Mouse (Mus musculus): Measurements from ENCODE around the gene Cd300lg. TPM values are rescaled to one million over a fixed set of nuclear protein-coding genes. Genes with fewer than 3 reads are reported as not detected.

Gene Cd300lg
- polyA plus RNA-seq, 1 experiment, result 18.3 TPM

GRCm38 (mm10) chr11:102051954-102052353 is 10.6 kb downstream of the Cd300lg start:
- 91% methylated on average over 4 of the region's 4 CpGs for WGBS
- H3K4me1 ChIP-seq (replicated peaks; ENCODE audit: control insufficient read depth, insufficient read depth, low read length), result no peaks in the 10 kb centered on the region
- TF ChIP-seq CTCF (IDR thresholded peaks at IDR 0.05; ENCODE audit: borderline replicate concordance, control insufficient read depth, extremely low read depth, insufficient read depth, low read length, poor library complexity) (no peak), POLR2A (IDR thresholded peaks at IDR 0.05; ENCODE audit: control insufficient read depth, extremely low read depth, insufficient read depth, low read length, poor library complexity) (no peak)
- H3K4me3 ChIP-seq (ENCODE audit: control insufficient read depth, insufficient read depth, low read length), result no peak overlapping the region
- H3K36me3 ChIP-seq (ENCODE audit: control insufficient read depth, insufficient read depth, low read length), result no peaks in the 10 kb centered on the region
- DNase-seq, result no peak
- H3K27ac ChIP-seq (ENCODE audit: control insufficient read depth, insufficient read depth, low read length), result no peak overlapping the region
- no peaks in the 10 kb centered on the region for H3K27me3 ChIP-seq (ENCODE audit: control insufficient read depth, insufficient read depth, low read length)

DNA sequence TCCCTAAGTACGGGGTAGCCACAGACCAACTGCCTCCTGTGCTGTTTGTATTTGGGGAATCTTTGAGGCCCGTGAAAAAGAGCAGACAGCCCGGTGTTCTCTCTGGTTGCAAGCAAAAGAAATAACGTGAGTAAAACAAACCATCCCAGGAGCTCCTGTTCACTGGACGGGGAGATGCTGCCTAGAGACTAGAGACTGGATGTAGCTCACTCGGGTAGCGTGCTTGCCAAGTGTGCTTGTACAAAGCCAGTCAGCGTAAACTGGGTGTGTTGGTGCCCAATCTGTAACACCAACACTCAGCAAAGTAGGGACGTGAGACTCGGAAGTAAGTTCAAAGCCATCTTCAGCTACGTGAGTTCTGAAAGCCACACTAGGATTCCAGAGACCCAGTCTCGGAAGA is 11.4 kb downstream of the Cd300lg start:
- no peak overlapping the region for H3K27ac ChIP-seq (ENCODE audit: control insufficient read depth, insufficient read depth, low read length)
- WGBS, result 90% methylated on average over 12 of the region's 12 CpGs
- DNase-seq, result no peak

DNA sequence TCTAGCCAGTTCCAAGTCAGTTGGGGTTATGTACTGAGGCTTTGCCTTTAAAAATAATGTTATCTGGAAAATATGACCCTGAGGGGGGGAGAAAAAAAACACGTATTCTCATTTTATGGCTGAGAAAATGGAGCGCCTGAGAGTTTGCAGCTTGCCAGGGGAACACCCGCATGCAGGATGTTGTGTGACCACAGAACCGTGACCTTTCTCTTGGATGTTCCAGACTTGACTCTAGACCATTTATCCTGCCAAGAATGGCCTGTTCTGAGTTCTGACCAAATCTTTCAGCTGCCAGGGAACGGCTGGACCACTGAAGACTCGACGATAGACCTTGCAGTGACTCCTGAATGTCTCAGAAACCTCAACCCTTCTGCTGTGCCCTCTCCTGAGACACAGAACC is 11.9 kb downstream of the Cd300lg start:
- Histone ChIP-seq H3K27ac (ENCODE audit: control insufficient read depth, insufficient read depth, low read length) (no peak overlapping the region), H3K36me3 (ENCODE audit: control insufficient read depth, insufficient read depth, low read length) (no peaks in the 10 kb centered on the region), H3K4me1 (replicated peaks; ENCODE audit: control insufficient read depth, insufficient read depth, low read length) (no peaks in the 10 kb centered on the region), H3K4me3 (ENCODE audit: control insufficient read depth, insufficient read depth, low read length) (no peak overlapping the region), H3K27me3 (ENCODE audit: control insufficient read depth, insufficient read depth, low read length) (no peaks in the 10 kb centered on the region)
- DNase-seq, result no peak
- TF ChIP-seq CTCF (IDR thresholded peaks at IDR 0.05; ENCODE audit: borderline replicate concordance, control insufficient read depth, extremely low read depth, insufficient read depth, low read length, poor library complexity) (no peak), POLR2A (IDR thresholded peaks at IDR 0.05; ENCODE audit: control insufficient read depth, extremely low read depth, insufficient read depth, low read length, poor library complexity) (no peak)
- WGBS, result 63% methylated on average over 7 of the region's 7 CpGs

More for the DNA sequence above, 11.4 kb downstream of the Cd300lg start:
- TF ChIP-seq POLR2A (IDR thresholded peaks at IDR 0.05; ENCODE audit: control insufficient read depth, extremely low read depth, insufficient read depth, low read length, poor library complexity), result no peak
- no peak for TF ChIP-seq CTCF (IDR thresholded peaks at IDR 0.05; ENCODE audit: borderline replicate concordance, control insufficient read depth, extremely low read depth, insufficient read depth, low read length, poor library complexity)
- Histone ChIP-seq H3K27me3 (ENCODE audit: control insufficient read depth, insufficient read depth, low read length) (no peaks in the 10 kb centered on the region), H3K36me3 (ENCODE audit: control insufficient read depth, insufficient read depth, low read length) (no peaks in the 10 kb centered on the region), H3K4me1 (replicated peaks; ENCODE audit: control insufficient read depth, insufficient read depth, low read length) (no peaks in the 10 kb centered on the region), H3K4me3 (ENCODE audit: control insufficient read depth, insufficient read depth, low read length) (no peak overlapping the region)

DNA sequence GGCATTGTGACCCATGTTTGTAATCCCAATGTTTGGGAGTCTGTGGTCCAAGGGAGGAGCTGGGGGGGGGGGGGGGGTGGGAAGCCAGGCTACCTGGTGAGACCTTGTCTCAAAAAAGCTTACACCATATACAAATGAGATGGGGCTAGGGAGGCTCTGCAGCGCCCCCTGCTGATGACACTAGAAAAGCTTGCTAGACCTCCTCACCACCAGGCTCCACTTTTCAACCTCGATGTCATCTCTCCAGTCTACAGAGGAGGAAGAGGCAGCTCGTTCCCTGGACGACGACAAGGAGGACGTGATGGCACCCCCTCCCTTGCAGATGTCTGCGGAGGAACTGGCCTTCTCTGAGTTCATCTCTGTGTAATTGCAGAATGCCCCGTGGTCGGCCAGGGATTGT is 12.5 kb downstream of the Cd300lg start:
- no peaks in the 10 kb centered on the region for H3K4me1 ChIP-seq (replicated peaks; ENCODE audit: control insufficient read depth, insufficient read depth, low read length)

GRCm38 (mm10) chr11:102061236-102061940 is 20.1 kb downstream of the Cd300lg start:
- 7% methylated on average over 22 of the region's 23 CpGs for WGBS
- TF ChIP-seq CTCF (IDR thresholded peaks at IDR 0.05; ENCODE audit: borderline replicate concordance, control insufficient read depth, extremely low read depth, insufficient read depth, low read length, poor library complexity), result peak; percentile 79; the same call in 1 of the 2 replicates
- no peak for TF ChIP-seq POLR2A (IDR thresholded peaks at IDR 0.05; ENCODE audit: control insufficient read depth, extremely low read depth, insufficient read depth, low read length, poor library complexity)
- Histone ChIP-seq H3K4me1 (replicated peaks; ENCODE audit: control insufficient read depth, insufficient read depth, low read length) (no peaks in the 10 kb centered on the region), H3K27me3 (ENCODE audit: control insufficient read depth, insufficient read depth, low read length) (no peaks in the 10 kb centered on the region; the same call in 1 of the 2 replicates), H3K36me3 (ENCODE audit: control insufficient read depth, insufficient read depth, low read length) (no peaks in the 10 kb centered on the region), H3K4me3 (ENCODE audit: control insufficient read depth, insufficient read depth, low read length) (no peak overlapping the region), H3K27ac (ENCODE audit: control insufficient read depth, insufficient read depth, low read length) (no peak overlapping the region)
- DNase-seq, result peak; percentile 65

More for the DNA sequence above, 12.5 kb downstream of the Cd300lg start:
- TF ChIP-seq CTCF (IDR thresholded peaks at IDR 0.05; ENCODE audit: borderline replicate concordance, control insufficient read depth, extremely low read depth, insufficient read depth, low read length, poor library complexity), result 0 out of 2 replicates have a peak, but pooled peaks have one; percentile 47
- TF ChIP-seq POLR2A (IDR thresholded peaks at IDR 0.05; ENCODE audit: control insufficient read depth, extremely low read depth, insufficient read depth, low read length, poor library complexity), result no peak
- DNase-seq, result peak; percentile 18
- WGBS, result 22% methylated on average over 9 of the region's 9 CpGs
- no peaks in the 10 kb centered on the region for H3K27me3 ChIP-seq (ENCODE audit: control insufficient read depth, insufficient read depth, low read length)
- H3K36me3 ChIP-seq (ENCODE audit: control insufficient read depth, insufficient read depth, low read length), result no peaks in the 10 kb centered on the region
- H3K4me3 ChIP-seq (ENCODE audit: control insufficient read depth, insufficient read depth, low read length), result no peak overlapping the region
- no peak overlapping the region for H3K27ac ChIP-seq (ENCODE audit: control insufficient read depth, insufficient read depth, low read length)

DNA sequence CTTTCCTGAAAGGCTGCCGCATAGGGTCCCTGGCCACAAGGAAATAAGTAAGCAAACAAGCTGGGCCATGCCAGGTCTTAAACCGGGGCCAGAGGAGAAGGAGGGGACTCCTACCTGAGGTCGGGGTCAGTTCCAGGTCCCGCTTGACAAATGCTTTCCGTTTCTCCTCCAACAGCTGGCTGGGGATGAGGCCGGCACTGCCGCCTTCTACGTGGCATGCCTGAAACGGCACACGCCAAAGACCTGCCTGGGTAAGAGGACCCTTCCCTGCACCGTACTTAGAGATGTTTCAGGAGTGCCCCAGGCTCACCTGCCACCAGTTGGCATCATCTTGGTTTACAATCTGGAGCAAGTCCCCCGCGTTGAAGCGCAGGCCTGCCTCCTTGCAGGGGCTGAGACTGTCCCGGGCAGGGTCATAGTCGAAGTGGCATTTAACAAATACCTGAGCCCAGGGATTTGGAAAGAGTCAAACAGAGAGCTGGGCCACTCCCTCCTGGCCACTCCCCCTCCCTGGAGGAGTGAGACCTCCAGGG is 20.7 kb downstream of the Cd300lg start:
- no peaks in the 10 kb centered on the region; the same call in 1 of the 2 replicates for H3K27me3 ChIP-seq (ENCODE audit: control insufficient read depth, insufficient read depth, low read length)
- no peaks in the 10 kb centered on the region for H3K36me3 ChIP-seq (ENCODE audit: control insufficient read depth, insufficient read depth, low read length)
- no peak overlapping the region for H3K4me3 ChIP-seq (ENCODE audit: control insufficient read depth, insufficient read depth, low read length)
- no peak for DNase-seq
- no peak for TF ChIP-seq CTCF (IDR thresholded peaks at IDR 0.05; ENCODE audit: borderline replicate concordance, control insufficient read depth, extremely low read depth, insufficient read depth, low read length, poor library complexity)
- no peak for TF ChIP-seq POLR2A (IDR thresholded peaks at IDR 0.05; ENCODE audit: control insufficient read depth, extremely low read depth, insufficient read depth, low read length, poor library complexity)
- WGBS, result 41% methylated on average over 16 of the region's 16 CpGs
- H3K27ac ChIP-seq (ENCODE audit: control insufficient read depth, insufficient read depth, low read length), result no peak overlapping the region
- H3K4me1 ChIP-seq (replicated peaks; ENCODE audit: control insufficient read depth, insufficient read depth, low read length), result no peaks in the 10 kb centered on the region
